Mouse (Mus musculus) B cell, adult 2 months (primary cell): ENCODE measurements around the gene Rtca.
A peak's percentile ranks its signal among the peaks of the same experiment; 100 is the strongest.

ENCODE experiments used
- DNase-seq, 2 experiments: peaks; one replicate each; pipeline ENCODE4 v3.0.0; 2022

Gene Rtca

DNA sequence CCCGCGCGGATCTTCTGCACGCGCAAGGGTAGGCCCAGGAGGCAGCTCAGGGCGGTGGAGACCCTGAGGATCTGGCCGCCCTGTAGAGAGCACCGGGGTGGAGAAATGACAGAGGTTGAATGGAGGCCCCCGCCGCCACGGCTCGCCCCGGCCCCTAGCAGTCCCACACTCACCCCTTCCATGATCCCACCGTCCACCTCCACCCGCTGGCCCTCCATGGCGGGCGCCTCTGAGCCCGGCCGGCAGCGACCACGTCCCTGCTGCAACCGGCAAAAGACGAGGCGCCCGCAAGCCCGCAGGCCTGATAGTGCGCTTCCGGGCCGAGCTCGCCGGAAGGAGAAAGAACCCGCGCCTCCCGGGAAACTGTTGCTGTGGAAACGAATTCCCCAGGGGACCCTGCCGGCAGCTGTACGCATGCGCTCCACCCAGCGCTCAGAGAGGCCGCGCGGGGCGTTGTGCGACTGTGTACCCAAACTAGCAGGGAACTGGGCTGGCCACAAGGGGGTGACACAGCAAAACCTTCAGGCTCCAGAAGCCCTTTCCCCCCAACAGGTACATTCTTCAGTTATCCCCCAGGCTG is at the start of gene Rtca:
Rtca (minus strand) TSS at position 437 of the 580 bp plus-strand sequence.
- peak; percentile 100 for DNase-seq

DNA sequence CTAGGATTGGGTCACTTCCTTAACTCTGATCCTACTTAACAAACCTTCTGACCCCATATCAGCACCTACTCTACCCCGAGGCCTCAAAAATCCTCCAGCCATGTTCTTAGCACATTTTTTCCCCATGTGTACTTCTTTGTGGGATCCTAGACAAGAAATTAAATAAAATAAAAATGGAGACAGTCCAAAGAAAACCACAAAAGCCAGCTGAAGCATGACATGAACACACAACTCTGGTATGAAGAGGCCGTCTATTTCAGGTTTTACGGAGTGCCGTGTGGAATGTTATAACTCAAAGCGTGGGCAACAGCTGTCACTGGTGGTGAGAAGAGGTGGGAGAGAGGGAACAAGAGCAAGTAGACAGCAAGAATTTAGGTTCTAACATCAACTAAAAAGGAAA is 43.4 kb upstream of the Rtca start:
- DNase-seq: no peak

DNA sequence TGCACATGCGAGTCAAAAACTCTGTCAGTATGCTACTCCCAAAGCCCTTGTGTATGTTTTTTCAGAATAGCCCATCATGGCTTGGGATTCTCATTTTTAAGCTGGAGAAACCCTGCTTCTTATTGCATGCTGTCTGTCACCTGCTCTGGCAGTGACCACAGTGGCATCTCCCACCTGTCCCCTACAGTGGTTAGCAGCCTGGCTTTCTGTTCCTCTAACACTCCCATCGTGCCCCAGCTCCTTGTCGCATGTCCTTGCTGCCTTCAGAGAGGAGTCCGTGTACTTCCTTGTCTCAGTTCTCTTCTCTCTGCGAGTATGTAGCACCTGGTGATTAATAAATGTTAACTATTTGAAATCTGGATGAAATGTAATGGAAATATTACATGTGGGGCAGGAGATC is 39.4 kb upstream of the Rtca start:
- no peak for DNase-seq

DNA sequence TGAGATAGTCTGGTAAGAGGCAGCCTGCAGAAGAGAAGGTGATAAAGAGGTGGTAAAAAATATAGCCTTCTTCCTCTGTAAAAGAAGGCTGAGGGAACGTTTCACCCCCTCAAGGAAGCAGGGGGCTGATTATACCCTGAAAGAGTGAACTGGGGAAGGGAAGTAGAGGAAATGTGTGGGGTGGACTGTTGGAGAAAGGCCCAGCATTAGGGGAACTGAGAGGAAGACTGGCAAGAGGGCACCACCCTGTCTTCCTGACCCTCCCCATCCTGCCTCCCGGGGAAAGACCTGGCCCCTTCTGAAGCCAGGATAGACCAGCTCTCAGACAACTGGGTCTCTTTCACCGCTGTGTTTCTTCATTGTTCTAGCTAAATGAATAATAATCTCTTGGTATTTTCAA is 34.5 kb upstream of the Rtca start:
- DNase-seq: no peak

DNA sequence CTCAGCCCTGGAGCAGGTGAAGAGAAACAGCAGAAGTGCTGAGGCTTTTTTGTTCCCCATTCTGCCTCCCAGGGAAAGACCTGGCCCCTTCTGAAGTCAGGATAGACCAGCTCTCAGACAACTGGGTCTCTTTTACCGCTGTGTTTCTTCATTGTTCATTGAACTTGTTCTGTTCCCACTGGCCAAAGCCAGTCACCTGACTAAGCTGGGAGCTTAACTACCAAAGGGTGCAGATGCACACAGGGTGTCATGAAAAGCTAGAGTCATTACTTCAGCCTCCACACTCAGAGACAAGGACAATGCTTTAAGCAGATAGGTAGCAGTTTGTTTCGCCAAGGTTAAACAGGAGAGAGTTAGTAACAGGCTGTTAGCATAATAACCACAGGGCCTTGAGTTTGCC is 34.1 kb upstream of the Rtca start:
- no peak for DNase-seq

DNA sequence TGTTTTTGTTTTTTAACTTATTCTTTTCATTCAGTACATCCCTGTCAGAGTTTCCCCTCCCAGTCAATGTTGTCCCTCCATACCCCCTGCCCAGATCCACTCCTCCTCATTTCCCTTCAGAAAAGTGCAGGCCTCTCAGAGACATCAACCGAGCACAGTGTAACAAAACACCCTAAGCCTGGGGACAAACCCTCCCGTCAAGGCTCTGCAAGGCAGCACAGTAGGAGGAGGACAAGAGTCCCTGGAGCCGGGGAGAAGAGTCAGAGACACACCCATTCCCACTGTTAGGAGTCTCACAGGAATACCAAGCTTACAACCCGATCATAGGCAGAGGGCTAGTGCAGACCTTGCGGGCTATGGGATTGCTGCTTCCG is 29.2 kb upstream of the Rtca start:
- no peak for DNase-seq

DNA sequence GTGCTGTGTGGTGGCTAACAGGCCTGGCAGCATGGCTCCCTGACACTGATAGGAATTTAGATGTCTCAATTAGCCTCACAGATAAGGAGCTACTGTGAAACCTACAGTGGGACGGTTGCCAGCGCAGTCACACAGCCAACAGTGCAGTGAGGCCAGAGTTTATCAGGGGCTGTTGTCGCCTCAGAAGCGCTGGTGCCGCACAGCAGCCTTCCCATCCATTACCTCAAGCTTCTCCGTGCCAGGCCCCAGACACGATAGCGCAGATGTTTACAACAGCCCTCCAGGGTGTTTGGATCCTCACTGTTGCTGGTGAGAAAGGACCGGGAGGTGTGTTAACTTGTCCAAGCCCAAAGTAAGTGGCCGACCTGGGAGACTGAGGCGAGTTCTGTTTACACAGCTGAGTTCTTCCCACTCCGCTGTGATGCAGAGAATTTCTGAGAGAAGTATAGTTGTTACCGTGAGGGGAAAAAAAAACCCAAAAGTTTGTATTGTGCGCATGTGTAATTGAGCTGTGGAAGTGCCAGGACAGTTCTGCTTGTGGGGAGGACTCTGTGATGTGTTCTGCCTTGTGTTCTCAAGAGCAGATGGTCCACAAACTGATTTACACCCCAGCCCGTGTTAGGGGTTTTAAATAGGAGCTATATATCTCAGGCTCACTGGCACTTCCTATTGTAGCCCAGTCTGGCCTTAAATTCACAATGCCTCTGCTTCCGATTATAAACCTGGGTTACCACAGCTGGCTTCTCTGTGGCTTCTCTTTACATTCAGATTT is 28.6 kb upstream of the Rtca start:
- DNase-seq: no peak

DNA sequence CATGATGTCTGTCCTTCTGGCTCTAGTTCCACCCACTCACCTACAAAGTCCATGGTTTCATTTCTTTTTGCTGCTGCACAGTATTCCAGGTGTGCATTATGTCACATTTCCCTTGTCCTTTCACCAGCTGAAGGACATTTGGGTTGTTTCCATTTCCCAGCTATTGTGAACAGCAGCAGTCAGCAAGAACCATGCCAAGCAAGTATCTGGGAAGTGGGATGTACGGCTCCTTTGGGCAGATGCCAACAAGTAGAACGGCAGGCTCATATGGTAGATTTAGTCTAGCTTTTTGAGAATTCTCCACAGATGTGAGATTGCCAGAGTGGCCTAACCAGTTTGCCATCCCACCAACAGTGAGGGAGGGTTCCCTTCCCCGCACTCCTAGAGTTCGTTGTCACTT is 22.8 kb upstream of the Rtca start:
- no peak for DNase-seq

DNA sequence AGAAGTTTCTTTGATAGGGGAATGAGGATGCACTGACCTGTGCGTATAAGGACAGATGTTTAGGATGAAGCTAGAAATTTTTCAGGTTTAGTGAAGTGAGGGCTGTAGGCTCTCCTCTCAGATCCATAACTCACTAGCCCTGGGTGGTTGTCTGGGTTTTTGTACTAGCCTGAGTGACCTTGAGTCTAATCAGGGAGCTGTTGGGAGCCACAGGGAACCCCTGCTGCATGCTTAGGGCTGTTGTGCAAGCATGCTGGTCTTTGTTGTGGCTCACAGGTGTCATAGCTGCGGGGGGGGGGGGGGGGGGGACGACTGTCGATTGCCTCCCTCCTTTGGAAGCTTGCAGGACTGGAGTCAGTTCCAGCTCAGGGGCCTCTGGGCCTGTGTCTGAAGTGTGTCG is 21.7 kb upstream of the Rtca start:
- no peak for DNase-seq

DNA sequence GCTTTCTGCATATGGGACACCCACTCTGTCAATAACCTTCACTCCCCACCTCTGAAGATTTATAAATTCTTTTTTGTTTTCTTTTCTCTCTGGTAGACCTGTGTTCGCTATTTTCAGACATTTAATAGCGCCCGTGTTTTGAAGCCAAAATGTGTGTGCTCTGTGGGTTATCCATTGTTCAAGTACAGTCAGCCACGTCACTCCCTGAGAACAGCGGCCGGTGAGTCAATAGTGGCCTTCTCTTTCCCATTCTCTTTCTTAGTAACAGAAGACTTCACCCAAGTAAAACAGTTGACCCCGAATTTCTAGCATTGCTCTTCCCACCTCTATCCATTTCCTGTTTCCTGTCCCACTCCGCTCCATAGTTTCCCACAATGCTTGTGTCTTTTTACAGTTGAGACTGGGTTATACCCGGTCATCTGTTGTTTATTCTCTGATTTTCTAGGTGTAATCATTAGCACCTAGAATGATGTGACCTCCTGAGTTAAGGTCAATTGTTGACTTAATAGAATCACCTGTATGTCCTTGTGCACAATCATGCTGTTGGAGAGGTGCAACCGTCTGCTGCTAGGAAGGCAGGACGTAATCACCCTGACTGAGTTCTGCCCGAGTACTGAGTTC is 12.2 kb upstream of the Rtca start:
- no peak for DNase-seq

DNA sequence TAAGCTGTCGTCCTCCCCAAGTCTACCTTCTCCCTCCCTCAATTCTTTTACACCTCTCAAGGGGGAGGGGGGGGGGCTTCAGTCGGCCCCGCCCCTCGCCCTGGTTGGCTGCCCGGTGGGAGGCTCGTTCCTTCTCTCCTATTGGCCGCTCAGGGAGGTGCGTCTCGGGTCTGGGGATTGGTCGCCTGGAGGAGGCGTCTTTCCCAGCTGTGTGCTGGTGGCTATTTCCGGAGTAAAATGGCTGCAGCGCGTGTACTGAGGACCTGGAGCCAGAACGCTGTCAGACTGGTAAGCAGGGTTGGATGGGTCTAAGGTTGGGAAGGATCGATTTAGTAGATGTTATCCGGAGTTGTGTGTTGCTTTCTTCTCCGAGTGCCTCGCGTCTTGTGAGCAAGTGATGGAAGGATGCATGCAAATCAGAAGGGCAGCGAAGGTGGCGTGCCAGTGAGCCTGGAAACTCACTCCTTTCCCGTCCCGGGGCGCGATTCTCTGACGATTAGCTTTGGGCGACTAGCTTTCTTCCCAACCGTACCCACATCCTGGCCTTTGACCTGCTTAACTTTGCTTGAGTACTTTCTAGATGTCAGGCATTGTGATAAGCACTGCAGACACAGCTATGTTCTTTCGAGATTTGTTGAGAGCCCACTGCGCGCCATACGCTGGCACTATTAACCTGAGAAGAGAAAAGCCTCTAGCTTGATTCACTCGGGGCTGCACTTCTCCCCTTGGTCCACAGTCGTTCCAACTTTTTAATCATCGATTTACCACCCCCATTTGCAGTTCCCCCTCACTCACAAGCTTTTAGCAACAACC is 5.1 kb upstream of the Rtca start, which contains the start of gene Dbt:
Dbt (plus strand) TSS at position 167 of the 813 bp plus-strand sequence.
- peak; percentile 80 to 86 for DNase-seq

DNA sequence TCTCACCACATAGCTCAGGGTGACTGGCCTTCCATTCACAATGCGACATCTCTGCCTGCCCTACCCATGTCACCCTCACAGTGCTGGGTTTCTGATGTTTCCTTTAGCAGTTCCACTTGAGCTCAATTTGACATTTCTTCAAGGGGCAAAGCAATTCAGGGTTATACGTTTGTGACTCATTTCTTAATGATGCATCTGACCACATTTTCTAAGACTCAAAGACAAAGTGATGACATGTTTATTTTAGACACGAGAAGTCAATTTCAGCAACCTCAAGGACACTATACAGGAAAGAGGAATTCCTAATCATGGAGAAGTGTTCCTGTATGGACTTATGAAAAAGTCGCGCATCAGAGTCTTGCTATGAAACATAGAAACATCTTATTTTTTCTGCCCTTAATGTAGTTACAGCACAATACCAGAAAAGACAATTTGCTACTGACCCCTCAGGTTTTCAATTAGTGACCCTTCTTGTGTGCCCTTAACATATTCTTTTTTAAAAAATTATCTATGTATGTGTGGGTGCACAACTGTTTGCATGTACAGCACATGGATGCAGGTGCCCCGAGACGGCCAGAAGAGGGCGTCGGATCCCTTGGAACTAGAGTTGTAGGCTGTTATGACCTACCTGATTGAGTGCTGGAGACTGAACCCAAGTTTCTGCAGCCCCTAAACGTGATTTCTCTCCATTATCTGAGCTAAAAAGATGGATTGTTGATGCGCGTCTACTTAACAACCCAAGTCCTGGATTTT is 4.3 kb upstream of the Rtca start:
- DNase-seq: peak; percentile 66 to 69

DNA sequence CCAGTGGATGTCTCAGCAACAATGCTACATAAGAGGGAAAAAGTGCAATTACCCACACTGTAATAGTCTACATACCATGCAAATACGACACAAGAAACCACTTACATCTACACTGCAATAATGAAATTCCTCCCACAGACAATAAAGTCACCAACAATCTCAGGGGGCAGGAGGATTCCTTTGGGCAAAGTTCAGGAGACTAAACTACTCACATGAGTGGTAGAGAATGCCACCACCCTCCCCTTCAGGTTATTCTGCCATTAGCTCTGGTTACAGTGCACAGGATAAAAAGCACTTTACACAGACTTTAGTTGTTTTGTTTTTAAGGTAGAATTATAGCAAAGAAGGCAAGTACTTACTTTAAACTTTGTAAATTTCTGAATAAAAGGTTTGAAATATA is 12.3 kb downstream of the Rtca start:
- DNase-seq: no peak

DNA sequence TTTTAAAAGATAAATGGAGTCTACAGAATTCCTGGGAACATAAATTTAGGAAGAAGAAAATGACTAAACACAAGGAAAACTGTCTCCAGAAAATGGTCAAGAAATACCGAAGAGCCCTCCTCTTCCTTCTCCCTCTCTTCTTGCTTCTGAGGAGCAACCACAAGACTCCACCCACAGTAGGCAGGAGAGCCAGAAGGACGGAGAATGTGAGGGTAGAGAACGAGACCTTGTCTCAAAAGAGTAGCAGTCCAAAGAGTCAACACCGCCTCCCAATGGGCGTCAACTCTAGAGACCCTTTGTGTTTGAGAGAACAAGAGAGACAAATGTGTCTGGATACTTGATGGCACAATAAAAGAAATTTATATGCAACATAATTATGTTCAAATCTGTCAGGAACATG is 14.3 kb downstream of the Rtca start:
- no peak for DNase-seq

DNA sequence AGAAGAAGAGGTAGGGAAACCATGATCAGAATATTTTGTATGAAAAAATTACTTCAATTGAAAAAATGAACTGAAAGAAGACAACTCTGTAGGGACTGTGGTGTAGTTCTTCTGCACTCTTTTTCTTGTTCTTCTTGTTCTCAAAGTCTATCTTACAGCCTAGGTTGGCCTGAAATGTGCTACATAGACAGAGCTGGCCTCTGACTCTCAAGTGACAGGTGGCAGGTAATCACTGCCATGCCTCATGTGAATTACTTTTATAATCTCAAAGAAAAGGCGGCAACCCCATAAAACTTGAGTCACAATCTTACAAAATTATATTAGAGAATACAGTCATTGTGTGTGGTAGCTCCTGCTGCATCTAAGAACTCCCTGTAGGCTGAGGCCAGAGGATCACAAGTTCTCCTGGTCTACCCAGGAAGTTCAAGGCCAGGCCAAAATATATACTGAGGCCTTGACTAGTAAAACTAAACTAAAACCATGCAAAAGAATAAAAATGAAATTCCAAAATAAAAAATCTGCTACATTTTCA is 16.0 kb downstream of the Rtca start:
- no peak for DNase-seq

DNA sequence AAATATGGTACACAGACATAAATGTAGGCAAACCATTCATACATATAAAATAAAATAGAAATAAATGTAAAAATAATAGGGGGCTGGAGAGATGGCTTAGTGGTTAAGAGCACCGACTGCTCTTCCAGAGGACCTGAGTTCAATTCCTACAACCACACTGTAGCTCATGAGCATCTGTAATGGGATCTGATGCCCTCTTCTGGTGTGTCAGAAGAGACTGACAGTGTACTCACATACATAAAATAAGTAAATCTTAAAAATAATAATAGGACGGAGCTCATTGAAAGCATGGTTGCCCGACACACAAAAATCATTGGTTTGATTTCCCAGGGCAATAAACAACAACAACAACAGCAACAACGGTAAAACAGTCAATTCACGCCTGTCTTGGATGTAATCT is 17.1 kb downstream of the Rtca start:
- no peak for DNase-seq

DNA sequence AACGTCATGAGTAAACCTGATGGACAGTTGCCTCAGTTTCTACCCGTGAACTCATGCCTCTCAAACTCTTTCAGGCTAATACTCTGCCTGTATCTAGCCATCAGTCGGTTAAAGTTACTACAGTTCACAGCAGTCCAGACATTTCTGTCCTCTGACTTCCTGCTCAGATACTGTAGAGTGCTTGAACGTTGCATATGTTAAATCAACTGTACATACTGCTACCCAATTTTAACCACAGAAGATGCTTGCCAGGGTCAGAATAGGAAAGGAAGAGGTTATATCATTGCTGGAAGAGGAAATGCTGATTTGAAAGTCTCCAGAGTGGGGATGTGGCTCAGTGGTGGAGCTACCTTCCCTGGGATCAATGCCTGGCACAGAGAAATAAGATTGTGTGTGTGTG is 24.7 kb downstream of the Rtca start:
- DNase-seq: no peak

DNA sequence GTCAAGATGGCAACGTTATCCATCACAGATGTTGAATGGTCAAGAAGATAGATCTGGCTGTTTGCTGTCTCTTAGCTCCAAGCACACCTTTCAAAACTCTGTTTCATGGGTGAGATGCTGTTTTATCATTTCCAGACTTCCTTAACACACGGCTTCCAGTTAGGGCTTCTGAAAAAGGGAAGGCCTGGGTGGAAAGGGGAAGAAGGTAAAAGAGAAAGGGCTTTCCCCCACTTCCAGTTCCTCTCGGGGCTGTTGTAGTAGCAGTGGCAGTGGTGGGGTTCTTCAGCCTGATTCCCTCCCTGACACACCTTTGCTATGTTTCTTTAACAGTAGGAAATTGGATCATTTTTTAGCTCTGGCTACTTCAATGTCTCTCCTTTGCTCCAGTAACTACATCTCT is 25.3 kb downstream of the Rtca start:
- peak; percentile 15 to 29 for DNase-seq

DNA sequence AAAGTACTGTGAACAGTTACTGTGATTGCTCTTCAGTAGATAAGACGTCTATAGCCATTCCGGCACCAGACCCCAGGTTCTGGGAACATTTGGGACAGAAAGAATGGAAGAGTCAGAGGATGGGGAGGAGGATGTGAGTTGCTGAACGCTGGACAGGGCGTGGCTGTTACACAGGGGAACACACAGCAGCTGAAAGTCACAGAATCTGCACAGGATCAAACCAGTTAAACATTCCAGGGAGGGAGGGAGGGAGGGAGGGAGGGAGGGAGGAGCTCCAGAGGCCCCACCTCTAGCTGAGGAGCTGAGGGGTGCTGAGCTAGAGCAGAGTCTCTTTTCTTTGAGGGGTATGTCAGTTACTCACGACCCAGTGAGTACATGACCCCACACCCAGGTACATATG is 27.1 kb downstream of the Rtca start:
- DNase-seq: no peak

DNA sequence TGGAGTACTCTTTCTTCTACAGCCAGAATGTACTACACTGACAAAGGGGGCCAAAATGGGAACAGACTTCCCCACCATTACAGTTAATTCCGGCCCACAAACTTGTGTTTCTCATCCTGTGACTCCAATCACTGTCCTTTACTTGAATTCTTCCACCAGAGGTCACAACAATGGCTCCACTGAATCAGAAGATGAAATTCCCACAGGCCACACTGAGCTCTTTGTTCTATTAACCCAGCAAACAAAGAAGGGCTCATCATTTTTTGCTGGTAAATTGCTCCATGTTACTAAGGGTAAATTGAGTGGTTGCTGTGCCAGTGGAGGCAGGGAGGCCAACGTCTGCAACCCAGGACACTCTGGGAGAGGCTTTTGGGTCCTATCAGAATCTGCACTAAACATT is 27.9 kb downstream of the Rtca start:
- no peak for DNase-seq

DNA sequence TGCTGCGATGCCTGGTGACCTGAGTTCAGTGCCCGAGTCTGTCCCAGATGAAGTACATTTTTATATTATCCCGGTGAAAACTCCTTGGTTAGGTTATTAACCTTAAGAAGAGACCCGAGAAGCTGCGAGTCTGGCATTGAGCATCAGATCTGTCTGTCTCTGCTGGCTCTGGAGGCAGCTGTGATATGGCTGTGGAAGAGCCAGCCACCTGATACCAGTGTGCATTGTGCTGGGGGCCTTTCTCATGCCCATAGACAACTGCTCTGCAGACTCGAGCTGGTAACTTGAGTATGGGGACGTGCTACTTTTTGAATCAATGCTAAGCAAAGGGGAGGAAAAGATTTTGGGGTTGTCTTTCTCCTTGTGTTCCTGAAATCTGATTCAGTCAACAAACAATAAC is 30.7 kb downstream of the Rtca start:
- DNase-seq: no peak

DNA sequence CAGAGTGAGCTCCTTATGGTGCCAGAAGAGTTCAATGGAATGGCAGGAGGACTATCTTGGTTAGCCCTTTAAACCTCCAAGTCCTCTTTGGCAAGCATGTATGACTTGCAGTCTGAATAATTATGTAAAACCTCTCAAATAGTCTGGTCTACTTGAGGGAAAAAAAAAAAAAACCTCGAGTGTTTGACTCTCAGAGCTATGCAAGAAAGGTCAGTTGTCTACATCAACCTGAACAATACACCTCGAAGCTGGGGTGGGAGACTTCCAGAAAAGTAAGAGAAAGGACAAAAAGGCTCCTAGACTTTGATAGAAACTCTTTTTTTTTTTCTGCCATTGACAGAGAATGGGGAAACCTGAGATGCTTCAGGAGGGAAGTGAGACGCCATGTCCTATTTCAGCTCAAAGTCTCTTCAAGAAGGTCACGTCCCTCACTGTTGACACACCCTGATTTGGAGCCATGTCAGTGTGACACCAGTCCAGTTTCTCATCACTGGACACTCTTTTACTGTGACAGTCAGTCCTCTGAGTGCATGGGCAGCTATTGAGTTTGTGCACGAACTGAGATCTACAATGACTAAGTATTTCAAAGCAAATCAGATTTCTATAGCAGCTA is 31.2 kb downstream of the Rtca start:
- no peak for DNase-seq
